Mouse (Mus musculus) hindlimb bud, embryonic 11.5 days (tissue): Measurements from ENCODE around the gene Tbc1d12.
"Not testable (repeated sequence)": the region's sequence is repeated elsewhere in the genome, so short reads cannot be mapped to it uniquely, and the experiment has no call there.

ENCODE experiments used
- DNase-seq: peaks from one replicate; pipeline ENCODE4 v3.0.0-alpha.2; 2012; ENCODE audit warnings: low read depth, low spot score; ENCODE audit errors: extremely low spot score

The Tbc1d12 gene

GRCm38 (mm10) chr19:38836438-38837170, at the start of gene Tbc1d12:
Gene Tbc1d12 (plus strand): TSS chr19:38836579.
- peak; percentile 56 for DNase-seq

GRCm38 (mm10) chr19:38787756-38788155, 48.6 kb upstream of the Tbc1d12 start:
- DNase-seq, result no peak

- DNase-seq, result no peak
Measured at GRCm38 (mm10) chr19:38793563-38794045, 42.8 kb upstream of the Tbc1d12 start.

GRCm38 (mm10) chr19:38796546-38796945, 39.8 kb upstream of the Tbc1d12 start:
- DNase-seq, result no peak

- DNase-seq, result no peak
Measured at GRCm38 (mm10) chr19:38798291-38798690, 38.1 kb upstream of the Tbc1d12 start.

- no peak for DNase-seq
Measured at GRCm38 (mm10) chr19:38798801-38799200, 37.6 kb upstream of the Tbc1d12 start.

- DNase-seq, result no peak
Measured at GRCm38 (mm10) chr19:38818191-38818590, 18.2 kb upstream of the Tbc1d12 start.

GRCm38 (mm10) chr19:38818766-38819426, 17.5 kb upstream of the Tbc1d12 start, which contains the start of gene Noc3l:
Gene Noc3l (minus strand): TSS chr19:38819237.
- peak; percentile 73 for DNase-seq

GRCm38 (mm10) chr19:38819427-38819802, 17.0 kb upstream of the Tbc1d12 start:
- no peak for DNase-seq

GRCm38 (mm10) chr19:38820186-38820804, 16.1 kb upstream of the Tbc1d12 start:
- no peak for DNase-seq

- DNase-seq, result no peak
Measured at GRCm38 (mm10) chr19:38833224-38833623, 3.2 kb upstream of the Tbc1d12 start.

GRCm38 (mm10) chr19:38836084-38836437, 318 bp upstream of the Tbc1d12 start:
- DNase-seq, result no peak

- DNase-seq, result no peak
Measured at GRCm38 (mm10) chr19:38837171-38837641, 827 bp downstream of the Tbc1d12 start.

GRCm38 (mm10) chr19:38844817-38845216, 8.4 kb downstream of the Tbc1d12 start:
- no peak for DNase-seq

GRCm38 (mm10) chr19:38846373-38846772, 10.0 kb downstream of the Tbc1d12 start:
- DNase-seq, result no peak

- no peak for DNase-seq
Measured at GRCm38 (mm10) chr19:38858224-38858623, 21.8 kb downstream of the Tbc1d12 start.

GRCm38 (mm10) chr19:38862523-38862922, 26.1 kb downstream of the Tbc1d12 start:
- DNase-seq, result no peak

GRCm38 (mm10) chr19:38874825-38875224, 38.4 kb downstream of the Tbc1d12 start:
- not testable (repeated sequence) for DNase-seq

- no peak for DNase-seq
Measured at GRCm38 (mm10) chr19:38880300-38880699, 43.9 kb downstream of the Tbc1d12 start.

- DNase-seq, result no peak
Measured at GRCm38 (mm10) chr19:38901146-38902135, 65.1 kb downstream of the Tbc1d12 start.

GRCm38 (mm10) chr19:38902501-38902900, 66.1 kb downstream of the Tbc1d12 start:
- DNase-seq, result no peak
